Mouse (Mus musculus) forebrain, embryonic 11.5 days (tissue): ENCODE data around the gene Colec11. TPM values are rescaled to one million over a fixed set of nuclear protein-coding genes. Genes with fewer than 3 reads are reported as not detected.

Experiments used
- ATAC-seq: fragments of 200-750 bp; cut with Nextera tagmentation; replicated peaks from 2 replicates; pipeline ENCODE4 v1.8.0; 2017; ENCODE audit warnings: moderate TSS enrichment; ENCODE audit not compliant: low FRiP score
- DNase-seq: peaks from one replicate; pipeline ENCODE4 v3.0.0-alpha.2; 2017; ENCODE audit warnings: low spot score
- H3K27ac ChIP-seq: fragments of 300-500 bp; sonication (generic); 2 replicates; pipeline ENCODE4 v1.5.1; 2014; ENCODE audit warnings: low read depth, low read length
- H3K27me3 ChIP-seq: fragments of 300-500 bp; sonication (generic); 2 replicates; pipeline ENCODE4 v1.6.1; 2014; ENCODE audit warnings: mild to moderate bottlenecking, low read length, mixed read lengths; ENCODE audit not compliant: control insufficient read depth, insufficient read depth
- H3K36me3 ChIP-seq: fragments of 300-500 bp; sonication (generic); 2 replicates; pipeline ENCODE4 v1.6.1; 2014; ENCODE audit warnings: mild to moderate bottlenecking, low read length, moderate library complexity, mixed read lengths; ENCODE audit not compliant: control insufficient read depth, insufficient read depth
- H3K4me1 ChIP-seq: fragments of 300-500 bp; sonication (generic); replicated peaks from 2 replicates; pipeline ENCODE4 v1.6.1; 2014; ENCODE audit warnings: low read length, mixed read lengths; ENCODE audit not compliant: control insufficient read depth, insufficient read depth
- H3K4me2 ChIP-seq: fragments of 300-500 bp; sonication (generic); 2 replicates; pipeline ENCODE4 v1.6.1; 2014; ENCODE audit warnings: low read depth, mild to moderate bottlenecking, low read length, moderate library complexity, mixed read lengths; ENCODE audit not compliant: severe bottlenecking
- H3K4me3 ChIP-seq: fragments of 300-500 bp; sonication (generic); 2 replicates; pipeline ENCODE4 v1.5.1; 2014; ENCODE audit warnings: low read depth, low read length
- H3K9ac ChIP-seq: fragments of 300-500 bp; sonication (generic); 2 replicates; pipeline ENCODE4 v1.6.1; 2014; ENCODE audit warnings: low read length
- H3K9me3 ChIP-seq: fragments of 300-500 bp; sonication (generic); 2 replicates; pipeline ENCODE4 v1.6.1; 2016; ENCODE audit warnings: low read length, mixed read lengths; ENCODE audit not compliant: control insufficient read depth
- WGBS: fragments of 180-500 bp; shearing (Covaris S2); extraction: QIAGEN DNeasy Blood & Tissue Kit; methylation state at CpG from one replicate; pipeline ENCODE4 v1.1.7; 2014; 5-methylcytosine and 5-hydroxymethylcytosine counted together
- polyA plus RNA-seq: library from polyadenylated mRNA; unstranded; fragments of >200 nt; fragmentation: Nextera tagmentation; extraction: Ambion mirVana; gene quantifications from 2 replicates; pipeline ENCODE4 v1.2.1, GENCODE M21; 2014

Gene Colec11
- polyA plus RNA-seq, 1 experiment from 2014 or later = not detected

GRCm38 (mm10) chr12:28635058-28635534 lies 11.9 kb upstream of the Colec11 start:
- peak overlapping the region; percentile 68 for H3K4me2 ChIP-seq
- no peaks in the 10 kb centered on the region for H3K27me3 ChIP-seq
- peaks cover 6% of the 10 kb centered on the region for H3K4me1 ChIP-seq
- ATAC-seq = peak; percentile 19; the same call in 1 of the 2 replicates
- H3K9ac ChIP-seq = peak overlapping the region; percentile 98
- H3K4me3 ChIP-seq = peak overlapping the region; percentile 92
- H3K36me3 ChIP-seq = peaks cover 30% of the 10 kb centered on the region
- H3K9me3 ChIP-seq = no peaks in the 10 kb centered on the region
- peak overlapping the region; percentile 75; the same call in 1 of the 2 replicates for H3K27ac ChIP-seq
- 2% methylated on average over 23 of the region's 23 CpGs for WGBS
- DNase-seq = no peak

DNA sequence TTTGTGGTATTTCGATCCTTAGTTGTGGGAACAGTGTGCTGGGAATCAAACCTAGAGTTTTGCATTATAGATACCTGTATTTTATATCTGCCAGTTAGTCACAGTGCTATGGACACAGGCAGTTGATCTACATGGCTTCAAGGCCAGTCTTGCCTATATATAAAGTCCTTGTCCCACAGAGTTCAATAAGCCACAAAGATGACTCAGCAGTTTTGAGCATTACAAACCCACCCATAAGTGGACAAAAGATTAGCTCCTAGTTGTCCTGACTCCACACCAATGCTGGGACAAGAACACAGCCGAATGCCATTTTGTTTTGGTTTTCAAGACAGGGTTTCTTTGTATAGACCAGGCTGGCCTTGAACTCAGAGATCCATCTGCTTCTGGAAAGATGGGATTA lies 5.3 kb upstream of the Colec11 start:
- ATAC-seq = no peak
- Histone ChIP-seq H3K9ac (no peak overlapping the region), H3K9me3 (no peaks in the 10 kb centered on the region), H3K4me1 (peaks cover 1% of the 10 kb centered on the region; the same call in 1 of the 2 replicates), H3K4me2 (no peak overlapping the region), H3K4me3 (no peak overlapping the region), H3K27me3 (no peaks in the 10 kb centered on the region), H3K27ac (no peak overlapping the region), H3K36me3 (peaks cover 36% of the 10 kb centered on the region)
- 89% methylated on average over 2 of the region's 2 CpGs for WGBS
- no peak for DNase-seq

- no peak for DNase-seq
- Histone ChIP-seq H3K4me1 (no peaks in the 10 kb centered on the region), H3K27me3 (no peaks in the 10 kb centered on the region), H3K9ac (no peak overlapping the region), H3K27ac (no peak overlapping the region), H3K9me3 (no peaks in the 10 kb centered on the region), H3K4me3 (no peak overlapping the region), H3K4me2 (no peak overlapping the region), H3K36me3 (peaks cover 23% of the 10 kb centered on the region)
- no peak for ATAC-seq
- WGBS = 84% methylated on average over 4 of the region's 4 CpGs
Observed at GRCm38 (mm10) chr12:28627092-28627491, 3.9 kb upstream of the Colec11 start.

- Histone ChIP-seq H3K36me3 (peaks cover 11% of the 10 kb centered on the region; the same call in 1 of the 2 replicates), H3K4me3 (no peak overlapping the region), H3K27ac (no peak overlapping the region), H3K27me3 (no peaks in the 10 kb centered on the region), H3K9ac (no peak overlapping the region), H3K4me1 (no peaks in the 10 kb centered on the region), H3K9me3 (no peaks in the 10 kb centered on the region), H3K4me2 (no peak overlapping the region)
- ATAC-seq = no peak
- no peak for DNase-seq
- WGBS = 84% methylated on average over 7 of the region's 7 CpGs
Observed at GRCm38 (mm10) chr12:28625407-28625806, 2.2 kb upstream of the Colec11 start.

DNA sequence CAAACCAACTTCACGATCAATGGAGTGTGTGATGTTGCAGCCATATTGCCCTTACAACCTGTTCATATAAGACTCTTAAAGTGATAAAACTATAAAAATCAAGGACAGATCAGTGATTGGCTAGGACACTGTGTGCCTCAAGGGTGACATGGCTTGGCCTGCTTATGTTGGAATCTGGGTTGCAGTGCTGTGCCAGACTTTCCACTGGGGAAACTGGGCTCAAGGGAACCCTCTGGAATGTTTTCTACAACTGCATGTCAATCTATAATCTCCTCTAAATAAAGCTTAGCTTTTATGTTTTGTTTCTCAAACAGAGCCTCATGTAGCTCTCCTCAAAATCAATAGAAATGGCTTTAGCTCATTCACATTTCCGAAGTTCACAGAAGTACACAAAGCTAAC lies 1.1 kb upstream of the Colec11 start:
- 84% methylated on average over 2 of the region's 2 CpGs for WGBS
- Histone ChIP-seq H3K4me1 (no peaks in the 10 kb centered on the region), H3K36me3 (peaks cover 1% of the 10 kb centered on the region; the same call in 1 of the 2 replicates), H3K27me3 (no peaks in the 10 kb centered on the region), H3K27ac (no peak overlapping the region), H3K9ac (no peak overlapping the region), H3K4me2 (no peak overlapping the region), H3K9me3 (no peaks in the 10 kb centered on the region), H3K4me3 (no peak overlapping the region)
- DNase-seq = no peak
- ATAC-seq = no peak

- no peak for DNase-seq
- H3K4me2 ChIP-seq = no peak overlapping the region
- no peaks in the 10 kb centered on the region for H3K4me1 ChIP-seq
- H3K27me3 ChIP-seq = no peaks in the 10 kb centered on the region
- no peak overlapping the region for H3K9ac ChIP-seq
- H3K27ac ChIP-seq = no peak overlapping the region
- 80% methylated on average over 1 of the region's 1 CpGs for WGBS
- H3K36me3 ChIP-seq = no peaks in the 10 kb centered on the region
- no peak overlapping the region for H3K4me3 ChIP-seq
- no peaks in the 10 kb centered on the region for H3K9me3 ChIP-seq
- ATAC-seq = no peak
Observed at GRCm38 (mm10) chr12:28622641-28623040, 536 bp downstream of the Colec11 start.

DNA sequence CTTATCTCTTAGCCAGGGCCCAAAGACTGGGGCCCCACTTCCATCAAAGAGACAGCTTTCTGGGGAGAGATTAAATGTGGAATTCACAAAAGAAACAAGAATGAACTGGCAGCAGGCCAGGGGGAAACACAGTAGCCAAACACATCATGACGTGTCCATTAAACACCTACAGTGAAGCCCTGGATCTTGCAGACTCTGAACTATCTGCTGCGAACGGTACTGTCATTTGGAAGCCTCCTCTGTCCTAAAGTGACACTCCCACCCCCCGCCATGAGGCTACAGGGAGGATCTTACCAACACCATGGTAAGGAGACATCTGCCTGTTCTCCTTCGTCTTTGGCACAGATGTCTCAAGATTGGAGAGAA lies 1.0 kb downstream of the Colec11 start:
- Histone ChIP-seq H3K9me3 (no peaks in the 10 kb centered on the region), H3K4me2 (no peak overlapping the region), H3K4me3 (no peak overlapping the region), H3K27ac (no peak overlapping the region), H3K27me3 (no peaks in the 10 kb centered on the region), H3K36me3 (no peaks in the 10 kb centered on the region), H3K9ac (no peak overlapping the region), H3K4me1 (no peaks in the 10 kb centered on the region)
- 58% methylated on average over 5 of the region's 5 CpGs for WGBS
- ATAC-seq = no peak
- no peak for DNase-seq

GRCm38 (mm10) chr12:28621451-28622166 lies 1.6 kb downstream of the Colec11 start:
- no peaks in the 10 kb centered on the region for H3K27me3 ChIP-seq
- H3K4me1 ChIP-seq = no peaks in the 10 kb centered on the region
- ATAC-seq = no peak
- no peak overlapping the region for H3K4me2 ChIP-seq
- no peak for DNase-seq
- no peaks in the 10 kb centered on the region for H3K9me3 ChIP-seq
- no peak overlapping the region for H3K27ac ChIP-seq
- 52% methylated on average over 7 of the region's 7 CpGs for WGBS
- H3K36me3 ChIP-seq = no peaks in the 10 kb centered on the region
- H3K9ac ChIP-seq = no peak overlapping the region
- no peak overlapping the region for H3K4me3 ChIP-seq

DNA sequence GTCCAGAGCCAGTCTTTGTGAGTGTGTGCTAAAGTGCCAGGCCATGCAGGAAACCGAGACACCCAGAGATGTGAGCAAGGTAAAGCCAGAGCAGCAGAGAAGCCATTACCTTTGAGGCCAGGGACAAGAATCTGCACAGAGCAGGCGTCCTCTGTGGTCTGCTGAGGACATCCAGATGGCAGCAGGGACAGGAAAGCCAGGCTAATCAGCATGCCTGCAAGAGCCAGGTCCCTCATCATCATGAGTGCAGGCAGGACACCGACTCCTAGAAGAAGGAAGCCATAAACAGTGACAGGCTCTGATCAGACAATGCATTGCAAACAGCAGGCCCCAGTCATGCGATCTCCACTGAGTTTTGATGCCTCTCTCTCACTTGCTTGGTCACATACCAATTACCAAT lies 5.9 kb downstream of the Colec11 start:
- Histone ChIP-seq H3K9ac (no peak overlapping the region), H3K4me2 (no peak overlapping the region), H3K36me3 (no peaks in the 10 kb centered on the region), H3K9me3 (no peaks in the 10 kb centered on the region), H3K4me3 (no peak overlapping the region), H3K27me3 (no peaks in the 10 kb centered on the region), H3K4me1 (no peaks in the 10 kb centered on the region), H3K27ac (no peak overlapping the region)
- ATAC-seq = no peak
- no peak for DNase-seq
- 76% methylated on average over 4 of the region's 4 CpGs for WGBS
